Mouse (Mus musculus): ENCODE results near the gene Nfe2l3. TPM values are rescaled to one million over a fixed set of nuclear protein-coding genes. Genes with fewer than 3 reads are reported as not detected.

Gene Nfe2l3
- polyA plus RNA-seq, 1 experiment from 2014 or later, result 0.36 TPM

DNA sequence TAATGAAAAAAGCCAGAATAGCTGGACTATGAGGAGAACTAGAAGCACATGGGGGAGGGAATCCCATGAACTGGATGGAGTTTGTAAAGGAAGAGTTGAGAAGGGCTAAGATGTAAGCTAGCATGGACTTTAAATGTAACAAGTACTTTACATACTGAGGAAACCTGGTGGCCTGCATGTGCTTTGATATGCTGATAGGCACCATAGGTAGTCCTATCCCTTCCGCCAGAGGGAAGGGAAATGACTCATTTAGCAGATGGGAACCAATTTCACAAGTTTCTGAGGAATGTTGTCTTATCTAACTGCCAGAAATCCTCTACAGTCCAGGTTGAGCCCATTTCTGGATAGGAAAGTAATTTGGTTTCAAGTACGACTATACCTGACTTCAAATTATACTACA is 53.2 kb downstream of the Nfe2l3 start:
- Histone ChIP-seq H3K27me3 (replicated peaks; ENCODE audit: control insufficient read depth, insufficient read depth, low read length) (no peaks in the 10 kb centered on the region), H3K27ac (ENCODE audit: low read depth, low read length) (no peak overlapping the region), H3K9me3 (ENCODE audit: control insufficient read depth, low read length) (no peaks in the 10 kb centered on the region), H3K9ac (ENCODE audit: low read depth, low read length) (no peak overlapping the region), H3K4me1 (replicated peaks; ENCODE audit: control insufficient read depth, insufficient read depth, low read length) (peaks cover 10% of the 10 kb centered on the region; the same call in 1 of the 2 replicates), H3K4me2 (no peak overlapping the region), H3K4me3 (ENCODE audit: low read depth, low read length) (no peak overlapping the region), H3K36me3 (ENCODE audit: control insufficient read depth, insufficient read depth, low read length) (peaks cover 18% of the 10 kb centered on the region)
- DNase-seq (ENCODE audit: low spot score) (peak; percentile 31), ATAC-seq (replicated peaks; ENCODE audit: low FRiP score) (peak; percentile 41; the same call in 1 of the 2 replicates)
- WGBS, result 35% methylated on average over 2 of the region's 2 CpGs

DNA sequence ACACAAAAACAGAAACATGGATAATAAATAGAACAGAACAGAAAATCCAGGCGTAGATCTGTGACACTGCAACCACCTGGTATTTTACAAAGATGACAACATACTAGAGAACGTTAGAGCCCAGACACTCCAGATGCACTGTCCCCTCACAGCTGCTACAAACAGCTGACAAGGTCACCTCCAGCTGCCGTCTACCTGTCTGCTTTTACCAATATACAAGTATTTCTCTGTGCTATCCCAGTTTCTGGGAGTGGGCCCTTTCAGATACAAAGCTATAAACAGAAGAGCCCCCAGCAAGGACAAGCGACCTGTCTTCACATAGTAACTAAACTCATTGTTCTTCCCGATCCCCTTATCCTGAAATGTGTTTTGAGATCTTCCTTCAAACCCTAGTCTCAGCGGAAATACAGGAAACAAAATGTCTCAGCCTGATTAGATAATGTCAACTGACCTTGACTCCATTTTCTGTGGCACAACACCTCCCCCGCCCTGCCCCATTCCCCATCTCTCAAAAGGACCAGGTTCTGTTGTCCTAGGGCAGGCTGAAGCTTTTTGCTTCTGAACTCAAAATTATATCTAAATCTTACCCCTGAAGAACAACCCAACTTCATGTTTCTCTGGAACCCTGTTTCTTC is 53.7 kb downstream of the Nfe2l3 start:
- 23% methylated on average over 7 of the region's 7 CpGs for WGBS
- Histone ChIP-seq H3K4me1 (replicated peaks; ENCODE audit: control insufficient read depth, insufficient read depth, low read length) (peaks cover 10% of the 10 kb centered on the region; the same call in 1 of the 2 replicates), H3K4me3 (ENCODE audit: low read depth, low read length) (no peak overlapping the region), H3K9ac (ENCODE audit: low read depth, low read length) (no peak overlapping the region), H3K36me3 (ENCODE audit: control insufficient read depth, insufficient read depth, low read length) (peaks cover 13% of the 10 kb centered on the region), H3K4me2 (0 out of 2 replicates have a peak overlapping the region, but pooled peaks have one; percentile 12), H3K9me3 (ENCODE audit: control insufficient read depth, low read length) (no peaks in the 10 kb centered on the region), H3K27me3 (replicated peaks; ENCODE audit: control insufficient read depth, insufficient read depth, low read length) (no peaks in the 10 kb centered on the region), H3K27ac (ENCODE audit: low read depth, low read length) (no peak overlapping the region)
- no peak for ATAC-seq (replicated peaks; ENCODE audit: low FRiP score)
- peak; percentile 20 for DNase-seq (ENCODE audit: low spot score)

DNA sequence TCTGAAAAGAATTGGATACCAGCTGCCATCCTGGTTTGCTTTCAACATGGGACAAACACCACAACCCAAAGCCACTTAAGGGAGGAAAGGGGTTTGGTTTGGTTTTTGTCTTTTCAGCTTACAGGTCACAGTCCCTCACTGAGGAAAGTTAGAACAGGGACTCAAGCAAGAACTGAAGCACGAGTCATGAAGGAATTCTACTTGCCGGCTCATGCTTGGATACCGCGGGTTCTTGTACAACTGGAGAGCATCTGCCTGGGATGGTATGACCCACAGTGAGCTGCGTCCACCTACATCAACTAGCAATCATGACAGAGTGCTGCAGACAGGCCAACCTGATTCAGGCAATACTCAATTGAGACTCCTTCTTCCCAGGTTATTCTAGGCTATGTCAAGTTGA is 54.3 kb downstream of the Nfe2l3 start:
- H3K4me3 ChIP-seq (ENCODE audit: low read depth, low read length), result no peak overlapping the region
- ATAC-seq (replicated peaks; ENCODE audit: low FRiP score), result no peak
- peaks cover 10% of the 10 kb centered on the region; the same call in 1 of the 2 replicates for H3K4me1 ChIP-seq (replicated peaks; ENCODE audit: control insufficient read depth, insufficient read depth, low read length)
- no peaks in the 10 kb centered on the region for H3K27me3 ChIP-seq (replicated peaks; ENCODE audit: control insufficient read depth, insufficient read depth, low read length)
- H3K36me3 ChIP-seq (ENCODE audit: control insufficient read depth, insufficient read depth, low read length), result peaks cover 11% of the 10 kb centered on the region
- H3K9ac ChIP-seq (ENCODE audit: low read depth, low read length), result no peak overlapping the region
- 74% methylated on average over 5 of the region's 5 CpGs for WGBS
- H3K4me2 ChIP-seq, result no peak overlapping the region
- no peaks in the 10 kb centered on the region for H3K9me3 ChIP-seq (ENCODE audit: control insufficient read depth, low read length)
- no peak overlapping the region for H3K27ac ChIP-seq (ENCODE audit: low read depth, low read length)
- DNase-seq (ENCODE audit: low spot score), result no peak

DNA sequence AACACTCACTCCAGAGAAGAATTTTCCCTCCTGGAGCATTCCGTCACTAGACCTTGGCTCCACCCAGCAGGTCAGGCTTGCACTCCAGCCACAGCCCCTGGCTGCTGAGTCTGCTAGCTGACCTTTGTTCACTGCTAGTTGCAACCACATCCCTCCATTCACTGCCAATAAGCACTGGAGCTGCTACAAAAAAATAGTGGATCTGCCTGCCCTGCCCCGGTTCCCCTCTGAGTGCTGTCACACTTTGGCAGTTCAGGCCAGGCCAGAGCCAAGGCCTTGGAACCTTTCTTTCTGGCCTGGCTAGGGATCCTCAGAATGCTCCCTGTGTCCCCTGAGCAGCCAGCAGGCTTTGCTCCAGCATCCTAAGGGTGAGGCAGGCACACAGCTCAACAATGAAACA is 57.3 kb downstream of the Nfe2l3 start:
- H3K27me3 ChIP-seq (replicated peaks; ENCODE audit: control insufficient read depth, insufficient read depth, low read length), result no peaks in the 10 kb centered on the region
- ATAC-seq (replicated peaks; ENCODE audit: low FRiP score), result no peak
- no peak overlapping the region for H3K27ac ChIP-seq (ENCODE audit: low read depth, low read length)
- no peaks in the 10 kb centered on the region for H3K9me3 ChIP-seq (ENCODE audit: control insufficient read depth, low read length)
- WGBS, result 60% methylated on average over 2 of the region's 2 CpGs
- no peak overlapping the region for H3K9ac ChIP-seq (ENCODE audit: low read depth, low read length)
- no peak overlapping the region for H3K4me2 ChIP-seq
- no peak overlapping the region for H3K4me3 ChIP-seq (ENCODE audit: low read depth, low read length)
- H3K4me1 ChIP-seq (replicated peaks; ENCODE audit: control insufficient read depth, insufficient read depth, low read length), result peaks cover 10% of the 10 kb centered on the region; the same call in 1 of the 2 replicates
- DNase-seq (ENCODE audit: low spot score), result no peak
- no peaks in the 10 kb centered on the region for H3K36me3 ChIP-seq (ENCODE audit: control insufficient read depth, insufficient read depth, low read length)

DNA sequence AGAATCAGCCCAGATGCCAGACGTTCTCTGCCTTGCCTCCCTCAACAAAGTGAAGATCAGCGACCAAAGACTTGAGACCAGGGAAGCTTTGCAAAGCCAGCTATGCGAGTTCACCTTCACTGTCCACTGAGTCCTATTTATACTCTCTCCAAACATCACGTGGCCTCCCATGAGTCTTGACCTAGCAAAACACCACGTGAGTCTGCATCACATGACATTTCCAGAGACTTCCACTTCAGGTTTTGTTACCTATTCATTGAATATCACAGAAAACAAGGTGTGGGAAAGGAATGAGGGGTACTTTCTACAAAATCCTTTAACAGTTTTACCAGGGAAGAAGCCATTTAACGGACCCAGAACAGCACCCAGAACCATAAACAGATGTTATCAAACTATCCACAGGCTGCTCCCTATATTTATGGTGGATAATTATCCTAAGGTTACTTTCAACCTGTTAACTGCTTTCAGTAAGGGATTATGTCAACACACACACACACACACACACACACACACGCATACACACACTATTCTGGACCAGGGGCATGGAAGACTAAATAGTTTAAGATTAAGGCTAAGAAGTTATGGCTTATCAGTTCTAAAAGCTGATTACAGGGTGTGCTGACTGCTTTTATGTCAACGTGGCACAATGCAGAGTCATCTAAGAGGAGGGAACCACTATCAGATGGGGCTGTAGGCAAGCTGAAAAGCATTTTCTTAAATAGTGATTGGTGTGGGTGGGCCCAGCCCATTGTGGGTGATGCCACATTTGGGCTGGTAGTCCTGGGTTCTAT is 65.0 kb downstream of the Nfe2l3 start:
- no peak overlapping the region for H3K9ac ChIP-seq (ENCODE audit: low read depth, low read length)
- H3K9me3 ChIP-seq (ENCODE audit: control insufficient read depth, low read length), result no peaks in the 10 kb centered on the region
- H3K4me2 ChIP-seq, result no peak overlapping the region
- H3K27me3 ChIP-seq (replicated peaks; ENCODE audit: control insufficient read depth, insufficient read depth, low read length), result no peaks in the 10 kb centered on the region
- ATAC-seq (replicated peaks; ENCODE audit: low FRiP score) (no peak), DNase-seq (ENCODE audit: low spot score) (no peak)
- WGBS, result 66% methylated on average over 8 of the region's 8 CpGs
- no peaks in the 10 kb centered on the region for H3K4me1 ChIP-seq (replicated peaks; ENCODE audit: control insufficient read depth, insufficient read depth, low read length)
- no peaks in the 10 kb centered on the region for H3K36me3 ChIP-seq (ENCODE audit: control insufficient read depth, insufficient read depth, low read length)
- H3K27ac ChIP-seq (ENCODE audit: low read depth, low read length), result no peak overlapping the region
- H3K4me3 ChIP-seq (ENCODE audit: low read depth, low read length), result no peak overlapping the region

DNA sequence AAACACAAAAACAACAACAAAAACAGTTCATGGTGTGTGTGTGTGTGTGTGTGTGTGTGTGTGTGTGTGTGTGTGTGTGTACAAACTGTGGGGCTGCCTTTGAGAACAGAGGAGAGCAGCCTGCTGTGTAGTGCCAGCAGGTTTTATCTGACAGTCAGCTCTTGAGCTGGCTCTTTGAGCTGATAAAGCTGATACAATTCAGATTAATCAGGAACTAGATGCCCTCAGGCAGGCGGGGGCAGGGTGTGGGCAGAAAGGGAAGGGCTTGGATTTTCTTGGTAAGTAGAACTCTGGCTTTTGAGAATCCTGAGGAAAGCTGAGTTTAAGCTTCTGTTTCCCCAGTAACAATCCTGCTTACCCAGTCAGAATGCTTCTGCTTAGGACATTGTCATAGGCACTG is 73.2 kb downstream of the Nfe2l3 start:
- ATAC-seq (replicated peaks; ENCODE audit: low FRiP score), result no peak
- Histone ChIP-seq H3K27ac (ENCODE audit: low read depth, low read length) (no peak overlapping the region), H3K4me2 (no peak overlapping the region), H3K4me1 (replicated peaks; ENCODE audit: control insufficient read depth, insufficient read depth, low read length) (peaks cover 2% of the 10 kb centered on the region; the same call in 1 of the 2 replicates), H3K36me3 (ENCODE audit: control insufficient read depth, insufficient read depth, low read length) (no peaks in the 10 kb centered on the region), H3K27me3 (replicated peaks; ENCODE audit: control insufficient read depth, insufficient read depth, low read length) (no peaks in the 10 kb centered on the region), H3K9me3 (ENCODE audit: control insufficient read depth, low read length) (no peaks in the 10 kb centered on the region), H3K4me3 (ENCODE audit: low read depth, low read length) (no peak overlapping the region), H3K9ac (ENCODE audit: low read depth, low read length) (no peak overlapping the region)
- WGBS, result 58% methylated on average over 1 of the region's 1 CpGs
- DNase-seq (ENCODE audit: low spot score), result no peak

DNA sequence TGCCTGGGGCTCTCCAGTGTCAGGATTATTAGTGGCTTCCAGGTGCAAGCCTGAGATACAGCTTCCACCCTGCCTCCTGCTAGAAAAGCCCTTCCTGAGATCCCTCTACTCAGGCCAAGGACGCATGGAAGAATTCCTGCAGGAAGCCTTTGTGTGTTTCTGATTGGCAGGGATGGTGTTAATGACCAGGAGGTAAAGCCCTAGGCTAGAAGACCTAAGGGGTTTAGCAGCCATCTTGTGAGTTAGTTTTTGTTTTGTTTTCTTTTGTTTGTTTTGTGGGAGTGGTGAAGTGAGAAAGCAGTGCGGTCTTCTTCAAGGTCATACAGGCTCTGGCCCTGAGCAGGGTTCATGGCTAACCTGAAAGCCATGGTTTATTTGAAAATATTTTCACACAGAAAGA is 75.1 kb downstream of the Nfe2l3 start:
- WGBS, result 81% methylated on average over 2 of the region's 2 CpGs
- Histone ChIP-seq H3K4me1 (replicated peaks; ENCODE audit: control insufficient read depth, insufficient read depth, low read length) (peaks cover 2% of the 10 kb centered on the region; the same call in 1 of the 2 replicates), H3K27ac (ENCODE audit: low read depth, low read length) (no peak overlapping the region), H3K4me2 (no peak overlapping the region), H3K36me3 (ENCODE audit: control insufficient read depth, insufficient read depth, low read length) (no peaks in the 10 kb centered on the region), H3K9me3 (ENCODE audit: control insufficient read depth, low read length) (no peaks in the 10 kb centered on the region), H3K9ac (ENCODE audit: low read depth, low read length) (no peak overlapping the region), H3K27me3 (replicated peaks; ENCODE audit: control insufficient read depth, insufficient read depth, low read length) (no peaks in the 10 kb centered on the region), H3K4me3 (ENCODE audit: low read depth, low read length) (no peak overlapping the region)
- DNase-seq (ENCODE audit: low spot score), result no peak
- no peak for ATAC-seq (replicated peaks; ENCODE audit: low FRiP score)
